Mouse (Mus musculus) lung, adult 2 months (tissue): ENCODE data around the gene Stx19.

ENCODE experiments used
- CTCF ChIP-seq: fragments of 200-500 bp; IDR thresholded peaks from 2 replicates; pipeline ENCODE4 v1.5.1; 2011; ENCODE audit warnings: mild to moderate bottlenecking, low read length, control low read depth; ENCODE audit not compliant: insufficient read depth
- POLR2A ChIP-seq: fragments of 200-500 bp; IDR thresholded peaks from 2 replicates; pipeline ENCODE4 v1.6.1; 2011; ENCODE audit warnings: low read depth, mild to moderate bottlenecking, control low read depth, low read length, borderline replicate concordance; ENCODE audit errors: extremely low read depth

DNA sequence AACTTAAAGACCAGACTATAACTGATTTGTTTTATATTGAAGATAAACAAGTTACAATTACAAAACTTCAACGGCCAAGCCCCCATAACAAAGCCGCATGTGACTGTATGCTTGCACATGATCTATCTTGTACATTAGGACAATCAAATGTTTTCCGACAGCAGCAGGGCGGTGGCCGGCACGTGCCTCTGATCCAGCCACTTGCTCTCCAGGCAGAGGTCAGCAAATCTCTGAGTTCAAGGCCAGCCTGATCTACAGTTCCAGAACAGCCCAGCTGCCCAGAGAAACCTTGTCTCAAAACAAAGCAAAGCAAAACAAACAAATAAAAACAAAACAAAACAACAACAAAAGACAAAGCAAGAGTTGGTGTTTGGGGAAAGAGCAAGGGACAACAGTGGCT is 40.9 kb downstream of the Stx19 start:
- TF ChIP-seq CTCF = no peak
- TF ChIP-seq POLR2A = no peak
